Mouse (Mus musculus) heart, adult 2 months (tissue): ENCODE measurements around the gene Tmem160.

Source experiments
- CTCF ChIP-seq: fragments of 200-600 bp; IDR thresholded peaks from 2 replicates; pipeline ENCODE4 v1.8.1; 2022; ENCODE audit warnings: antibody characterized with exemption, mild to moderate bottlenecking, moderate library complexity
- POLR2A ChIP-seq: fragments of 200-500 bp; IDR thresholded peaks from 2 replicates; pipeline ENCODE4 v1.6.1; 2011; ENCODE audit warnings: mild to moderate bottlenecking, low read depth, low read length, control low read depth; ENCODE audit not compliant: insufficient read depth

DNA sequence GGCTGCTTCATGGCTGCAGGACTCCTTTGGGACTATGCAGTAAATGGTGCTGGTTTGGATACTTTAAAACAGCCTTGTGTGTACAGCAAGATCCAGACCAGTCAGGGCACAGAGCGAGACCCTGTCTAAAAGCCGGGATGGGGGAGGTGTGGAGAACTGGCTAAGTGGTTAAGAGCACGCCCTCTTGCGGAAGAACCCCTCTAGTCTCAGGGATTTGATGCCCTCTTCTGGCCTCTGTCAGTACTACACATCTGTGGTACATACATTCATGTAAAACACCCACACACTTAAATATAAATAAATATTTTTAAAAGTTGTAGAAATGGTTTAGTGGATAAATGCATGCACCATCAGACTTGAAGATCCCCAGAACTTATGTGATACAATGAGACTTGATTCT is 14.0 kb downstream of the Tmem160 start:
- no peak for TF ChIP-seq POLR2A
- TF ChIP-seq CTCF = peak; percentile 47
